Mouse (Mus musculus) liver, adult 2 months (tissue): ENCODE data around the gene Hdlbp.

ENCODE experiments used
- CTCF ChIP-seq: fragments of 200-500 bp; IDR thresholded peaks from 2 replicates; pipeline ENCODE4 v1.5.1; 2011; ENCODE audit warnings: low read depth, low read length, control low read depth
- POLR2A ChIP-seq: fragments of 200-500 bp; IDR thresholded peaks from 2 replicates; pipeline ENCODE4 v1.6.1; 2011; ENCODE audit warnings: low read length, control low read depth; ENCODE audit not compliant: insufficient read depth; ENCODE audit errors: extremely low read depth

DNA sequence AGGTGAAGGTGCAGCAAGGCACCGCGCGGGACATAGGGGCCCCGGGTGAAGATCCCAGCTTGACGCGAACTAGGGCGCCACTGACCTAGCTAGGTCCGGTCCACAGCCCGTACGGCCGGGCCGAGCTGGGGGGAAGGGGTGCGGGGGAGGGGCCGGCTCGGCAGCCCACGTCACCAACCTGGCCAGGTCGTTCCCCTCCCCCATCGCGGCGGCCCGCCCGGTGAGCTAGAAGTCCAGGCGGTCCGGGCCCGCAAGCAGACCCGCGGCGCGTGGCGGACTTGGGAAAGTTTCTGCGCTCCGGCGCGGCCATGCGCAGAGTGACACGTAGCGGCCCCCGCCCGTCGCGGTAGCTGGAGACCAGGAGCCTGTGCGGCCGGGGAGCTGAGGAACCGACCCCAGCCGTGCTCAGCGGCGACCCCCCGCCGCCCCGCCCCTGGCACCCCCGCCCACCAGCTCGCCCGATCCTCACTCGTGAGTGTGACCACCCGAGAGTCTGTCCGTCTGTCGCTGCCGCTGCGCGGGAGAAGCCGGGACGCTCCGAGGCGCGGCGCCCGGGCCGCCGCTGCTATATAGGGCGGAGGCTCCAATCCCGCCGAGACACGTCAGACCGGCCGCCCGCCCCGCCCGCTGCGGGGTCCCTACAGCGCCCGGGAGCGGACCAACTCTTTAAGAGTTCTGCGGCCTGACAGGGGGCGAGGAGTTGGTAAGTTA, 33.3 kb downstream of the Hdlbp start:
- no peak for TF ChIP-seq CTCF
- peak; percentile 93 for TF ChIP-seq POLR2A
